Mouse (Mus musculus) C2C12 (cell line): ENCODE data around the gene Kidins220. TPM values are rescaled to one million over a fixed set of nuclear protein-coding genes. Genes with fewer than 3 reads are reported as not detected.

ENCODE experiments used
- H3K27me3 ChIP-seq: one replicate; pipeline ENCODE4 v1.6.1; 2011; ENCODE audit not compliant: control insufficient read depth, insufficient read depth, insufficient read length
- H3K36me3 ChIP-seq: one replicate; pipeline ENCODE4 v1.6.1; 2011; ENCODE audit not compliant: control insufficient read depth, insufficient read depth
- H3K4me3 ChIP-seq: one replicate; pipeline ENCODE4 v1.5.1; 2011; ENCODE audit warnings: mild to moderate bottlenecking, control low read depth; ENCODE audit not compliant: poor library complexity, insufficient read depth, severe bottlenecking
- H3K79me2 ChIP-seq: one replicate; pipeline ENCODE4 v1.6.1; 2011; ENCODE audit not compliant: control insufficient read depth, insufficient read depth
- H3K79me3 ChIP-seq: one replicate; pipeline ENCODE4 v1.6.1; 2011; ENCODE audit warnings: low read depth, control low read depth
- H3ac ChIP-seq: one replicate; pipeline ENCODE3; 2011; ENCODE audit warnings: low read depth; ENCODE audit not compliant: control insufficient read depth, insufficient read length
- CEBPB ChIP-seq: IDR thresholded peaks from one replicate; pipeline ENCODE4 v1.6.1; 2011; ENCODE audit warnings: low read depth, mild to moderate bottlenecking, control low read depth, moderate library complexity
- CTCF ChIP-seq: IDR thresholded peaks from one replicate; pipeline ENCODE4 v1.5.1; 2011; ENCODE audit not compliant: control insufficient read depth, insufficient read depth, insufficient read length
- FOSL1 ChIP-seq: IDR thresholded peaks from one replicate; pipeline ENCODE4 v1.8.0; 2011; ENCODE audit warnings: mild to moderate bottlenecking, low read length; ENCODE audit not compliant: poor library complexity, insufficient read depth, severe bottlenecking
- MAX ChIP-seq: IDR thresholded peaks from one replicate; pipeline ENCODE4 v1.6.1; 2011; ENCODE audit warnings: mild to moderate bottlenecking, control low read depth
- MYOD1 ChIP-seq: IDR thresholded peaks from one replicate; pipeline ENCODE4 v1.6.1; 2011; ENCODE audit warnings: low read depth; ENCODE audit not compliant: control insufficient read depth, insufficient read length
- MYOG ChIP-seq: IDR thresholded peaks from one replicate; pipeline ENCODE4 v1.6.1; 2011; ENCODE audit not compliant: control insufficient read depth, insufficient read length; ENCODE audit errors: extremely low read depth
- USF1 ChIP-seq: IDR thresholded peaks from one replicate; pipeline ENCODE4 v1.6.1; 2011; ENCODE audit warnings: low read depth, mild to moderate bottlenecking, control low read depth, moderate library complexity
- polyA plus RNA-seq: library from polyadenylated mRNA; unstranded; fragments of >200 nt; fragmentation: generic; extraction: Trizol; gene quantifications from one replicate; pipeline ENCODE4 v1.2.1, GENCODE M21; 2012; ENCODE audit warnings: missing spikeins

The Kidins220 gene
- polyA plus RNA-seq, 1 experiment = 8.9 TPM

DNA sequence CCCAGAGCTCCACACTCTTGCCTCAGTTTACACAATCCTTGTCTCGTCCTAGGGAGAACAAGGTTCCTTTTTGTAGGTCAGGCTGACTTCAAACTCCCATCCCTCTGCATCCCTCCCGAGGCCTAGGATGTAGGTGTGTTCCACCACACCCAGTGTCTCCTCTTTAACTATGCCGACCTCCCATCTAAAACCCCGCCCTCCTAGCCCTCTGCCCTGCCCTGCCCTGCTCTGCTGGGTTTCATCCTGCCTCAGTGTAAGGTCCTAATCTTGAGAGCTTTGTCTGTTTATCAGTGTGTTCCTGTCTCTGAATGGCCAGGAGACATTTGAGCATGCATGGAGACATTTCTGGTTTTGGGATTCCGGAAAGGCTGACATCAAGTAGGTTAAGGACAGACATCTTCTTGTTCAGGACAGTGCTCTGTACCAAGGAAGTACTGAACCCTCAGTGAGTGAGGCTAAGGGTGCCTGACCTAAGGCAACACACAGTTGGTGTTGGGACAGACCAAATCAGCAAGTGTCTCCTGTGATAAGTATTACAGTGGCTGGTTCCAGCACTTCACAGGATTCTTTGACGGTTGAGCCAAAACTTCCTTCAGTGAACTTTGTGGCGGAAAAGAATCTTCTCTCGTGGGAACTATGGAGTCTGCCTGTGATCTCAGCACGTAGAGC is 32.0 kb upstream of the Kidins220 start:
- TF ChIP-seq CTCF (no peak), USF1 (no peak), CEBPB (no peak), FOSL1 (no peak), MYOG (no peak), MYOD1 (no peak), MAX (no peak)

DNA sequence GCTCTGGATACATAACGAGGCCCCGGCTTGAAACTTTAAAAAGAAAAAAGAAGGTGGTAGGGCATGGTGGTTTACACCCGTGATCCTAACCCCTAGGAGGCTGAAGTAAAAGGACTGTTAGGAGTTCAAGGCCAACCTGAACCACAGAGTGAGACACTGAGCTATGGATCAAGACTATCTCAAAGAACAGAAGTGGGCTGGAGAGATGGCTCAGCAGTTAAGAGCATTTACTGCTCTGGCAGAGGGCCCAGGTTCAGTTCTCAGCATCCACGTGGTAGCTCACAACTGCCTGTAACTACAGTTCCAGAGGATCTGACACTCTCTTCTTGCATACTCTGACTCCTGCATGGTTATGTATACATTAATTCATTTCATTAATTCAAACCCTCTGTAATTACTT is 31.3 kb upstream of the Kidins220 start:
- Histone ChIP-seq H3K4me3 (no peak overlapping the region), H3K79me3 (no peaks in the 10 kb centered on the region), H3K36me3 (no peaks in the 10 kb centered on the region), H3K79me2 (no peaks in the 10 kb centered on the region), H3ac (no peak overlapping the region), H3K27me3 (no peaks in the 10 kb centered on the region)
- no peak for TF ChIP-seq MYOG
- no peak for TF ChIP-seq CEBPB
- no peak for TF ChIP-seq FOSL1
- TF ChIP-seq MYOD1 = no peak
- no peak for TF ChIP-seq CTCF
- TF ChIP-seq USF1 = no peak
- TF ChIP-seq MAX = no peak

More for the DNA sequence above, 32.0 kb upstream of the Kidins220 start:
- Histone ChIP-seq H3K4me3 (no peak overlapping the region), H3K79me3 (no peaks in the 10 kb centered on the region), H3K79me2 (no peaks in the 10 kb centered on the region), H3ac (no peak overlapping the region), H3K36me3 (no peaks in the 10 kb centered on the region), H3K27me3 (no peaks in the 10 kb centered on the region)

DNA sequence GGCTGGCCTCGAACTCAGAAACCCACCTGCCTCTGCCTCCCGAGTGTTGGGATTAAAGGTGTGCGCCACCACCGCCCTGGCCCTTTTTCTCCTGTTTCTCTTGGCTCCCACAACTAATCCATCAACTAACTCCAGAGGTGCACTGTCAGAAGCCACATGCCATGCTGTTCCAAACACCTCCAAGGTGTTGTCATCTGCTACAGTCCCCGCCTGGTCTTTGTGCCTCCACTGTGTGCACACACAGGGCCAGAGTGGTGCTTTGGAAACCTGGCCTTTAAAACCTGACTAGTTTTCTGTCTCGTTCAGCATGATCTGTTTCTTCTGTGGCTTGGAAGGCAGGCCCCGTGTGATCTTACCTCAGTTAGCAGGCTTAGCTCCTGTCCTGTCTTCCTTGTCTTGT is 30.1 kb upstream of the Kidins220 start:
- Histone ChIP-seq H3K4me3 (no peak overlapping the region), H3K79me2 (no peaks in the 10 kb centered on the region), H3K36me3 (no peaks in the 10 kb centered on the region), H3K79me3 (no peaks in the 10 kb centered on the region), H3K27me3 (no peaks in the 10 kb centered on the region), H3ac (no peak overlapping the region)
- no peak for TF ChIP-seq MYOG
- TF ChIP-seq USF1 = no peak
- TF ChIP-seq MYOD1 = no peak
- TF ChIP-seq CTCF = no peak
- no peak for TF ChIP-seq FOSL1
- no peak for TF ChIP-seq MAX
- TF ChIP-seq CEBPB = no peak

DNA sequence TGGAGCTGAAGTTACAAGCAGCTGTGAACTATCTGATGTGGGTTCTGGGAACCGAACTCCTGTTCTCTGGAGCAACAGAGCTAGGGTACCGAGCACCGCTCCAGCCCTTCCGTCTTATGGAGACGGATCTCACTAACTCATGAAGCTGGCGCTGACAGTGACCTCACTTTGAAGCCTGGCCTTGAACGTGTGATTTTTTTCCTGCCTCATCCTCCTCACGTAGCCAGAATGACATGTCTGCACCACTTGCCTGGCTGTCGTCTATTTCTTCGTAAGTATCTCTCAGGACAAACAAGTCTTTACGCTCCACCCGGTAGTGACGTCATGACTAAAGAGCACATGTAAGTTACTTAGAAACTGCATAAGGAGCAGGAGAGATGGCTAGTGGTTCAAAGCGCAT is 27.7 kb upstream of the Kidins220 start:
- no peak overlapping the region for H3K4me3 ChIP-seq
- no peaks in the 10 kb centered on the region for H3K79me2 ChIP-seq
- TF ChIP-seq MYOD1 = no peak
- no peak for TF ChIP-seq USF1
- TF ChIP-seq FOSL1 = no peak
- TF ChIP-seq MAX = no peak
- TF ChIP-seq MYOG = no peak
- TF ChIP-seq CTCF = no peak
- TF ChIP-seq CEBPB = no peak
- no peak overlapping the region for H3ac ChIP-seq
- no peaks in the 10 kb centered on the region for H3K36me3 ChIP-seq
- no peaks in the 10 kb centered on the region for H3K27me3 ChIP-seq
- H3K79me3 ChIP-seq = no peaks in the 10 kb centered on the region

DNA sequence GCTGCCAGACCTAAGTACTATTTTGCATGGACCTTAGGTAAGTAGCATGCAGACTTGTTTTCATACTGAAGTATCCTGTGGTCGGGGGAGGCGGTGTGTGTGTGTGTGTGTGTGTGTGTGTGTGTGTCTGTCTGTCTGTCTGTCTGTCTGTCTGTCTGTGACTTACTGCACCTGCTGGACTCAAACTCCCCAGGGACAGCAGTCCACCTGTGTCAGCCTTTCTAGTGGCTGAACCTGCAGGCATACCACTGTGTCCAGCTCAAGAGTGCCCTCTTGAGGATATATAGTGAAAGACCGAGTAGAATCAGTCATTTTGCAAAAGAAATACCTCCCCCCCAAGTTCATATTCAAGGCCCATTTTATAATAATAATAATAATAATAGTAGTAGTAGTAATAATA is 26.4 kb upstream of the Kidins220 start:
- no peaks in the 10 kb centered on the region for H3K79me2 ChIP-seq
- TF ChIP-seq MYOG (no peak), CTCF (no peak), MAX (no peak), FOSL1 (no peak), CEBPB (no peak), MYOD1 (no peak), USF1 (no peak)
- no peak overlapping the region for H3ac ChIP-seq
- no peaks in the 10 kb centered on the region for H3K27me3 ChIP-seq
- no peaks in the 10 kb centered on the region for H3K36me3 ChIP-seq
- no peaks in the 10 kb centered on the region for H3K79me3 ChIP-seq
- no peak overlapping the region for H3K4me3 ChIP-seq

DNA sequence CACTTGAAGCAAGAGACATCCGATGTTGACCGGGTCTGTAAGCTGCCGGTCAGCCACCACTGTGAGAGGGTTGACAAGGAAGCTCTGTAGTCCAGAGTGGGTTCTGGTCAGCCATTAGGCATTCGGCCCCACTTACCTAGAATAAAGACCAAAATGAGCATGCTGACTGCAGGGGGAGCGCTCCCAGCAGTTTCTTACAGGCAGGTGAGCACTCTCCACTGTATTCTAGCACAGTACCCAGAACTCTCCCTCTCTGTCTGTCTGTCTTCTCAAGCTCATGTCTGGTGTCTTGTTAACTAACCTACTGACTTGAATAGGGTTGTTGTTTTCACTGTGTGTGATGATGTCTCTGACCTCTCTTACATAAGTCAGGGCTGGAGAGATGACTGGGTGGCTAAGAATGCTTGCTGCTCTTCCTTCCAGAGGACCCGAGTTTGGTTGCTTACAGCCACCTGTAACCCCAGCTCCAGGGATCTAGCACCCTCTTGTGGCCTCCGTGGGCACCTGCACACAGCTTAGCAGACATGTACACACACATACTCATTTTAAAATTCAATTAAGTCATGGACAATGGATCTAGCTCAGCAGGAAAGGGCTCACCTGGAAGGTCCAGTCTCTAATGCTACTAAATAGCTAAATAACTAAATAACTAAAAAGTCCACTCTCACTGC is 24.2 kb upstream of the Kidins220 start:
- no peaks in the 10 kb centered on the region for H3K79me2 ChIP-seq
- H3K79me3 ChIP-seq = no peaks in the 10 kb centered on the region
- TF ChIP-seq CTCF (peak; percentile 3), CEBPB (no peak), FOSL1 (no peak), MAX (no peak), MYOG (no peak)
- H3ac ChIP-seq = no peak overlapping the region
- no peaks in the 10 kb centered on the region for H3K36me3 ChIP-seq
- H3K27me3 ChIP-seq = no peaks in the 10 kb centered on the region
- H3K4me3 ChIP-seq = no peak overlapping the region
